Mouse (Mus musculus) midbrain, embryonic 11.5 days (tissue): ENCODE measurements at regions not wholly inside any gene's neighbourhood (a gene's known extent, or its start where the extent isn't known, plus 50 kb on each side); places are given as distances from the start of the nearest gene placed in this dataset.
"Not testable (repeated sequence)": the region's sequence is repeated elsewhere in the genome, so short reads cannot be mapped to it uniquely, and the experiment has no call there.

ENCODE experiments used
- ATAC-seq: fragments of 200-750 bp; cut with Nextera tagmentation; 2 replicates; pipeline ENCODE4 v1.8.0; 2017; ENCODE audit warnings: moderate TSS enrichment, moderate library complexity; ENCODE audit not compliant: low FRiP score
- DNase-seq: peaks from one replicate; pipeline ENCODE4 v3.0.0; 2015; ENCODE audit warnings: low spot score; ENCODE audit errors: missing footprints
- H3K27ac ChIP-seq: fragments of 300-500 bp; sonication (generic); 2 replicates; pipeline ENCODE4 v1.5.1; 2014; ENCODE audit warnings: low read depth, low read length
- H3K27me3 ChIP-seq: fragments of 300-500 bp; sonication (generic); 2 replicates; pipeline ENCODE4 v1.6.1; 2014; ENCODE audit warnings: mild to moderate bottlenecking, low read length, moderate library complexity, mixed read lengths; ENCODE audit not compliant: control insufficient read depth, insufficient read depth
- H3K36me3 ChIP-seq: fragments of 300-500 bp; sonication (generic); 2 replicates; pipeline ENCODE4 v1.6.1; 2014; ENCODE audit warnings: mild to moderate bottlenecking, low read length, moderate library complexity, mixed read lengths; ENCODE audit not compliant: control insufficient read depth, insufficient read depth
- H3K4me1 ChIP-seq: fragments of 300-500 bp; sonication (generic); 2 replicates; pipeline ENCODE4 v1.6.1; 2014; ENCODE audit warnings: low read length; ENCODE audit not compliant: control insufficient read depth, insufficient read depth
- H3K4me2 ChIP-seq: fragments of 300-500 bp; sonication (generic); 2 replicates; pipeline ENCODE4 v1.6.1; 2014; ENCODE audit warnings: mild to moderate bottlenecking, moderate library complexity
- H3K4me3 ChIP-seq: fragments of 300-500 bp; sonication (generic); 2 replicates; pipeline ENCODE4 v1.5.1; 2014; ENCODE audit warnings: low read depth, low read length
- H3K9ac ChIP-seq: fragments of 300-500 bp; sonication (generic); 2 replicates; pipeline ENCODE4 v1.6.1; 2014; ENCODE audit warnings: low read length
- H3K9me3 ChIP-seq: fragments of 300-500 bp; sonication (generic); 2 replicates; pipeline ENCODE4 v1.6.1; 2016; ENCODE audit warnings: low read length; ENCODE audit not compliant: control insufficient read depth
- WGBS: fragments of 180-500 bp; shearing (Covaris S2); extraction: QIAGEN DNeasy Blood & Tissue Kit; methylation state at CpG from one replicate; pipeline ENCODE4 v1.1.7; 2014; 5-methylcytosine and 5-hydroxymethylcytosine counted together

- Histone ChIP-seq H3K36me3 (no peaks in the 10 kb centered on the region), H3K27me3 (no peaks in the 10 kb centered on the region), H3K4me1 (no peaks in the 10 kb centered on the region), H3K27ac (no peak overlapping the region), H3K4me2 (no peak overlapping the region), H3K4me3 (no peak overlapping the region), H3K9ac (no peak overlapping the region), H3K9me3 (no peaks in the 10 kb centered on the region)
- DNase-seq (no peak), ATAC-seq (no peak)
- 91% methylated on average over 5 of the region's 5 CpGs for WGBS
These were observed 125.3 kb downstream of the Gipc2 start for GRCm38 (mm10) chr3:152040751-152041150.

- H3K4me1 ChIP-seq, ATAC-seq, H3K4me3 ChIP-seq, DNase-seq, H3K9ac ChIP-seq, H3K4me2 ChIP-seq, H3K27me3 ChIP-seq, H3K9me3 ChIP-seq, H3K36me3 ChIP-seq, H3K27ac ChIP-seq: not testable (repeated sequence)
- WGBS: 89% methylated on average over 5 of the region's 5 CpGs
These were observed 129.2 kb downstream of the Gipc2 start for GRCm38 (mm10) chr3:152036819-152037218.

DNA sequence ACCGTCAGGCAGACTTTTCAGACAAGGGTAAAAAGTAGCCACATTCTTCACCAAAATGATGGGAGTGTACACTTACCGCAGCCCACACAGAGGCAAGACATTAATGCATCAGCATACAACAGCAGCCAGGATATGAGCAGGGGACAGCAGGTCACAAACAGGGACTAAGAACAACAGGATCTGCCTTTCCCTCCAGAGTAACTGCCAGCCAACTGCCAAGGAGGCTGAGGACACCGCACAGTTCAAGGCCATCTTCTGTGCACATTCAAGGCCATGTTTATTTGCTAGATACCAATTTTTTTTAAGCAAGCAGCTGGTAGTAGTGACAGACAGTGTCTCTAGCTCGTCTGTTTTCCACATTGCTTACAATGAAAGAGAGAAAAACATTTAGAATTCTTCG lies 130.6 kb downstream of the Gipc2 start:
- no peaks in the 10 kb centered on the region for H3K27me3 ChIP-seq
- H3K27ac ChIP-seq: no peak overlapping the region
- H3K36me3 ChIP-seq: no peaks in the 10 kb centered on the region
- no peak overlapping the region for H3K4me2 ChIP-seq
- H3K4me1 ChIP-seq: no peaks in the 10 kb centered on the region
- DNase-seq (no peak), ATAC-seq (no peak)
- WGBS: 78% methylated on average over 5 of the region's 5 CpGs
- no peak overlapping the region for H3K4me3 ChIP-seq
- no peaks in the 10 kb centered on the region for H3K9me3 ChIP-seq
- H3K9ac ChIP-seq: no peak overlapping the region

- DNase-seq: no peak
- Histone ChIP-seq H3K36me3 (no peaks in the 10 kb centered on the region), H3K4me3 (no peak overlapping the region), H3K4me1 (no peaks in the 10 kb centered on the region), H3K9ac (no peak overlapping the region), H3K9me3 (no peaks in the 10 kb centered on the region), H3K4me2 (no peak overlapping the region), H3K27ac (no peak overlapping the region), H3K27me3 (no peaks in the 10 kb centered on the region)
- ATAC-seq: no peak
- WGBS: 83% methylated on average over 9 of the region's 10 CpGs
These were observed 131.3 kb downstream of the Gipc2 start for GRCm38 (mm10) chr3:152034686-152035085.

GRCm38 (mm10) chr3:152034221-152034620 lies 131.8 kb downstream of the Gipc2 start:
- Histone ChIP-seq H3K27ac (no peak overlapping the region), H3K4me2 (no peak overlapping the region), H3K9ac (no peak overlapping the region), H3K4me3 (no peak overlapping the region), H3K9me3 (no peaks in the 10 kb centered on the region), H3K36me3 (no peaks in the 10 kb centered on the region), H3K27me3 (no peaks in the 10 kb centered on the region), H3K4me1 (no peaks in the 10 kb centered on the region)
- ATAC-seq (no peak), DNase-seq (no peak)
- 72% methylated on average over 2 of the region's 2 CpGs for WGBS

DNA sequence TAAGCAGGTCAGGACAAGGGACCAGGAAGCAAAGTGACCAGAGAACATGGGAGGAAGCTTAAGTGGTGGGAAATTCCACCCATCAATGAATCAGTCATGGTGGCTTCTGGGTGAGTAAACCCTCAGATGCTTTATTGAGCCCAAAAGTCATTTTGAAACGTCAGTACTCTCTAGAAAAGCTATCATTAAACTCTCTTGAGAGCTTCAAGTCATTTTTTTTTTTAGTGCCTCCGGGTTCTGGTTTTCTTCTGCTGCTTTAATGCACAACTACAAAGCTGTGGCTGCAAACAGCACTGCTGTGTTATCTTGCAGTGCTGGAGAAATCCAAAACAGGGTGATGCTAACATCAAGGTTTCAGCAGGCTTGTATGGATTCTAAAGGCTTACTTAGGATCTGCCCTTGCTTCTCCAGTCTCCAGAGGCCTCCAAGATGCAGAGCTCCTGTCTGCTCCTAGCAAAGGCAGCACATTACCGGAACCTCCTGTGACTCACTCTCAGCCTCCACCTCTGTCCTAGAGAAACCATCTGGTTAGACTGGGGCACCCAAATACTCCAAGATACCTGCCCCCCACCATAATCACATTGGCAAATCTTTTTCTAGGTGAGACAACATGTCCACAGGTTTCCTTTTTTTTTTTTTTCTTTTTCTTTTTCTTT lies 133.2 kb downstream of the Gipc2 start:
- no peak overlapping the region for H3K4me3 ChIP-seq
- no peaks in the 10 kb centered on the region for H3K36me3 ChIP-seq
- DNase-seq (no peak), ATAC-seq (no peak)
- no peak overlapping the region for H3K4me2 ChIP-seq
- WGBS: 84% methylated on average over 3 of the region's 3 CpGs
- no peaks in the 10 kb centered on the region for H3K27me3 ChIP-seq
- no peak overlapping the region for H3K27ac ChIP-seq
- no peak overlapping the region for H3K9ac ChIP-seq
- H3K9me3 ChIP-seq: no peaks in the 10 kb centered on the region
- H3K4me1 ChIP-seq: no peaks in the 10 kb centered on the region

GRCm38 (mm10) chr3:152028695-152029094 lies 137.3 kb downstream of the Gipc2 start:
- DNase-seq: no peak
- Histone ChIP-seq H3K4me2 (no peak overlapping the region), H3K9me3 (no peaks in the 10 kb centered on the region), H3K4me1 (no peaks in the 10 kb centered on the region), H3K9ac (no peak overlapping the region), H3K27me3 (no peaks in the 10 kb centered on the region), H3K4me3 (no peak overlapping the region), H3K27ac (no peak overlapping the region), H3K36me3 (no peaks in the 10 kb centered on the region)
- ATAC-seq: no peak
- 85% methylated on average over 1 of the region's 1 CpGs for WGBS

GRCm38 (mm10) chr3:152026034-152026433 lies 140.0 kb downstream of the Gipc2 start:
- Histone ChIP-seq H3K4me1 (no peaks in the 10 kb centered on the region), H3K4me2 (no peak overlapping the region), H3K9me3 (no peaks in the 10 kb centered on the region), H3K4me3 (no peak overlapping the region), H3K27me3 (no peaks in the 10 kb centered on the region), H3K27ac (no peak overlapping the region), H3K9ac (no peak overlapping the region), H3K36me3 (no peaks in the 10 kb centered on the region)
- 89% methylated on average over 4 of the region's 4 CpGs for WGBS
- ATAC-seq (no peak), DNase-seq (no peak)

DNA sequence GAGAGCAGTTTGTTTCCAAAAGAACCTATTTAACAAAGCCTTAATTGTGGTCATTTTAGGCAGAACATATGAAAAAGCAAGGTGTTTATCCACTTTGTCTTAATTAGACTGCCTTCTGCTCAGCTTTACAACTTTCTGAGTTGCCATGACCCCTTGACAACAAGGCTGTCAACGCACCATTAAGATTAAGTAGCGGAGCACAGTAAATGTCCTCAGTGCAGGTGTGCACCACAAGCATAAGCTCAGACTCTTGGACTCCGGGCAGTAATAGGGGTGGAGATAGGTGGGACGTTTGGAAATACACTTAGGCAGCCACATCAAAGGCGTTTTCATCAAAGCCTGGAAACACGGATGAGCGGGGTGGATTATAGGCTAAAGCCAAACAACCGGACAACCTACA lies 140.9 kb downstream of the Gipc2 start:
- DNase-seq (no peak), ATAC-seq (no peak)
- Histone ChIP-seq H3K9ac (no peak overlapping the region), H3K4me3 (no peak overlapping the region), H3K4me1 (no peaks in the 10 kb centered on the region), H3K27ac (no peak overlapping the region), H3K9me3 (no peaks in the 10 kb centered on the region), H3K4me2 (no peak overlapping the region), H3K27me3 (no peaks in the 10 kb centered on the region), H3K36me3 (no peaks in the 10 kb centered on the region)
- WGBS: 87% methylated on average over 8 of the region's 8 CpGs
